Mouse (Mus musculus): Measurements from ENCODE around the gene Gm21936. TPM values are rescaled to one million over a fixed set of nuclear protein-coding genes. Genes with fewer than 3 reads are reported as not detected.
"Not testable (repeated sequence)": the region's sequence is repeated elsewhere in the genome, so short reads cannot be mapped to it uniquely, and the experiment has no call there.

Gm21936 gene
- not detected for total RNA-seq (2022)

DNA sequence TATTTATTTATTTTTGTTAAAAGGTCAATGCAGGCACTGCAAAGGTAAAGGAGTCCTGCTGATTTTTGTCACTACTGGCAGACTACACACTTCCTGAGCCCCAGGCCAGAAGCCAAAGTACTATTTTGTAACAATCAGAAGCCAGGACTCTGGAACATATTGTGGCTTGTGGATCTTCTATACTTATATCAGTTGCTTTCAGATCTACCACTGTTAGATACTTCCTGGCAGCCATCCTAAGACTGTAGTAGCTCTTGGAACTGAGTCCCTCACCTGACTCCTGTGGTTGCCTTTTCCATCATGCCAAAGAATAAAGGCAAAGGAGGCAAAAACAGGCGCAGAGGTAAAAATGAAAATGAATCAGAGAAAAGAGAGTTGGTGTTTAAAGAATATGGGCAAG is at the start of gene Gm21936:
Gene Gm21936 (plus strand): TSS at position 301 of the 400 bp plus-strand sequence.
- DNase-seq (ENCODE audit: low spot score): not testable (repeated sequence)

- not testable (repeated sequence) for DNase-seq (ENCODE audit: low spot score)
These were observed 19.7 kb upstream of the Gm21936 start, which contains the start of gene Gm21319 for GRCm38 (mm10) chr12:87775655-87776054. Gene Gm21319, minus strand, starts transcription at chr12:87775755.

DNA sequence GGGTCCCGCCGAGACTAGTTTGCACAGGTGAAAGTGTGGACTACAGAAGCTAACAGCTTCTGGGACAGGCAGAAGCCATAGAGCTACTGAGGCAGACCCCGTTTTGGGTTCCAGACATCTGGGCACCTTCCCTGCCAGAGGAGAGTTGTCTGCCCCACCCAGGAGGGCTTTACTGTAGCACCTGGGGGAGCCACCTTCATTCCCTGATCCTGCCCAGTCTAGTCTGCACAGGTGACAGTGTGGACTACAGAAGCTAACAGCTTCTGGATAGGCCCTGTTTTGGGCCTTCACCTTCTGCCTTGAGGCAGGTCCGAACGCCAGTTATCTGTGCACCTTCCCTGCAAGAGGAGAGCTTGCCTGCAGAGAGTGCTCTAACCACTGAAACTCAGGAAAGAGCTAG is 2.7 kb downstream of the Gm21936 start:
- not testable (repeated sequence) for DNase-seq (ENCODE audit: low spot score)

DNA sequence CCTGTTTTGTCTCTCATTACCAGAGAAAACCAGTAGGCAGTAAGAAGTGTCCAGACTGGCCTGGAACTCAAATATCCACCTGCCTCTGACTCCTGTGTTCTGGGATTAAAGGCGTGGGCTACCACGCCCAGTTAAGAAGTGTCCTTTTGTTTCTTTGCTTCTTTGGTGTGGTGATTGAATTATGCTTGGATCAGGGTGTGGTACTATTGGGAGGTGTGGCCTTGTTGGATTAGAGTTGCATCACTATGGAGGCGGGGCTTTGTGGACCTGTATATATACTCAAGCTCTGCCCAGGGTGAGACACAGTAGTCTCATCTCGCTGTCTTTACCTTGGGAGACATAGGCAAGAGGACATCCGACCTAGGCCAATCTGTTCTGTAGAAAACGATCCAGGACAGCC is 21.0 kb downstream of the Gm21936 start, which contains the start of gene BB287469:
Gene BB287469 (plus strand): TSS at position 301 of the 400 bp plus-strand sequence.
- not testable (repeated sequence) for DNase-seq (ENCODE audit: low spot score)

- DNase-seq (ENCODE audit: low spot score): not testable (repeated sequence)
These were observed 46.9 kb downstream of the Gm21936 start, which contains the start of gene Gm2001 for GRCm38 (mm10) chr12:87842239-87842638. Gene Gm2001, minus strand, starts transcription at chr12:87842339.

Other genes with a start within 250 kb of the Gm21936 start
- gene Oog1, start 192.8 kb upstream of the Gm21936 start, total RNA-seq (2022): not detected
- not detected for gene Gm4027, start 176.6 kb upstream of the Gm21936 start, total RNA-seq (2022)
- gene Gm16381, start 150.9 kb upstream of the Gm21936 start, total RNA-seq (2022): not detected
- gene Gm21319, start 19.8 kb upstream of the Gm21936 start, total RNA-seq (2022): not detected
- gene BB287469, start 21.1 kb downstream of the Gm21936 start, total RNA-seq (2022): not detected
- gene Gm2001, start 46.8 kb downstream of the Gm21936 start, total RNA-seq (2022): not detected
- gene Gm2016, start 78.6 kb downstream of the Gm21936 start, total RNA-seq (2022): not detected
- not detected for gene Gm2022, start 99.9 kb downstream of the Gm21936 start, total RNA-seq (2022)
- not detected for gene Gm2035, start 124.3 kb downstream of the Gm21936 start, total RNA-seq (2022)
- gene Gm2042, start 158.6 kb downstream of the Gm21936 start, total RNA-seq (2022): not detected
- not detected for gene Gm2075, start 216.3 kb downstream of the Gm21936 start, total RNA-seq (2022)
- not detected for gene Gm6803, start 223.3 kb downstream of the Gm21936 start, total RNA-seq (2022)
- gene Gm2056, start 231.5 kb downstream of the Gm21936 start, total RNA-seq (2022): not detected

Data from heart, adult 8-10 months (tissue).